Mouse (Mus musculus) cerebellum, adult 2 months (tissue): ENCODE measurements around the gene Cep170. TPM values are rescaled to one million over a fixed set of nuclear protein-coding genes. Genes with fewer than 3 reads are reported as not detected.
"Not testable (repeated sequence)": the region's sequence is repeated elsewhere in the genome, so short reads cannot be mapped to it uniquely, and the experiment has no call there.

ENCODE experiments used
- DNase-seq, 2 experiments: peaks; one replicate each; pipeline ENCODE4 v3.0.0; 2021
- H3K27ac ChIP-seq: fragments of 200-500 bp; 2 replicates; pipeline ENCODE4 v1.5.1; 2012; ENCODE audit warnings: low read length, control low read depth, inconsistent platforms; ENCODE audit not compliant: insufficient read depth
- H3K27me3 ChIP-seq: fragments of 200-500 bp; 2 replicates; pipeline ENCODE4 v1.6.1; 2012; ENCODE audit warnings: inconsistent platforms, mild to moderate bottlenecking, low read length, moderate library complexity; ENCODE audit not compliant: control insufficient read depth, insufficient read depth
- H3K4me1 ChIP-seq: fragments of 200-500 bp; 2 replicates; pipeline ENCODE4 v1.6.1; 2011; ENCODE audit warnings: low read length; ENCODE audit not compliant: control insufficient read depth, insufficient read depth
- H3K4me3 ChIP-seq: fragments of 200-500 bp; replicated peaks from 2 replicates; pipeline ENCODE3; 2011; ENCODE audit warnings: mild to moderate bottlenecking, low read depth, low read length, control low read depth; ENCODE audit not compliant: insufficient read depth
- CTCF ChIP-seq: fragments of 200-500 bp; IDR thresholded peaks from 2 replicates; pipeline ENCODE4 v1.5.1; 2011; ENCODE audit warnings: low read depth, mild to moderate bottlenecking, control low read depth, low read length, moderate library complexity, borderline replicate concordance; ENCODE audit not compliant: insufficient read depth
- POLR2A ChIP-seq: fragments of 200-500 bp; IDR thresholded peaks from 2 replicates; pipeline ENCODE4 v1.6.1; 2011; ENCODE audit warnings: low read length, control low read depth, borderline replicate concordance; ENCODE audit not compliant: insufficient read depth
- WGBS: fragments of 180-500 bp; shearing (Covaris S2); methylation state at CpG from one replicate; pipeline ENCODE4 v1.1.7; 2018; 5-methylcytosine and 5-hydroxymethylcytosine counted together
- polyA plus RNA-seq: library from polyadenylated mRNA; depleted of rRNA; stranded (reverse); fragments of >200 nt; gene quantifications from 2 replicates; pipeline ENCODE4 v1.2.3, GENCODE M21; 2012

The Cep170 gene
- polyA plus RNA-seq, 1 experiment = 69.6 TPM

GRCm38 (mm10) chr1:176845082-176845977, 31.5 kb upstream of the Cep170 start:
- WGBS = 66% methylated on average over 17 of the region's 17 CpGs

GRCm38 (mm10) chr1:176836562-176836961, 22.7 kb upstream of the Cep170 start:
- WGBS = 91% methylated on average over 7 of the region's 7 CpGs
- H3K27me3 ChIP-seq, DNase-seq, H3K4me1 ChIP-seq, H3K4me3 ChIP-seq, H3K27ac ChIP-seq: not testable (repeated sequence)

More at GRCm38 (mm10) chr1:176845082-176845977, 31.5 kb upstream of the Cep170 start:
- H3K4me1 ChIP-seq = no peaks in the 10 kb centered on the region
- DNase-seq = no peak
- no peak overlapping the region for H3K27ac ChIP-seq
- no peak overlapping the region for H3K4me3 ChIP-seq
- H3K27me3 ChIP-seq = no peaks in the 10 kb centered on the region
- TF ChIP-seq CTCF (no peak), POLR2A (no peak)

- Histone ChIP-seq H3K4me3 (peak overlapping the region; percentile 36), H3K4me1 (no peaks in the 10 kb centered on the region), H3K27me3 (no peaks in the 10 kb centered on the region), H3K27ac (no peak overlapping the region)
- TF ChIP-seq CTCF (no peak), POLR2A (no peak)
- WGBS = 6% methylated on average over 41 of the region's 41 CpGs
- DNase-seq = peak; percentile 29 to 43
Observed at GRCm38 (mm10) chr1:176835501-176836294, 21.8 kb upstream of the Cep170 start.

- Histone ChIP-seq H3K27ac (no peak overlapping the region), H3K4me3 (no peak overlapping the region), H3K4me1 (no peaks in the 10 kb centered on the region), H3K27me3 (no peaks in the 10 kb centered on the region)
- 49% methylated on average over 6 of the region's 6 CpGs for WGBS
- TF ChIP-seq POLR2A (no peak), CTCF (no peak)
- no peak for DNase-seq
Observed at GRCm38 (mm10) chr1:176834880-176835279, 21.0 kb upstream of the Cep170 start.

GRCm38 (mm10) chr1:176833948-176834347, 20.1 kb upstream of the Cep170 start:
- Histone ChIP-seq H3K27me3 (no peaks in the 10 kb centered on the region), H3K27ac (no peak overlapping the region), H3K4me1 (no peaks in the 10 kb centered on the region), H3K4me3 (no peak overlapping the region)
- no peak for DNase-seq
- TF ChIP-seq POLR2A = no peak
- no peak for TF ChIP-seq CTCF
- WGBS = 90% methylated on average over 3 of the region's 3 CpGs

- DNase-seq = no peak
- Histone ChIP-seq H3K4me1 (no peaks in the 10 kb centered on the region), H3K27me3 (no peaks in the 10 kb centered on the region), H3K4me3 (no peak overlapping the region), H3K27ac (no peak overlapping the region)
- TF ChIP-seq CTCF (no peak), POLR2A (no peak)
Observed at GRCm38 (mm10) chr1:176833257-176833656, 19.4 kb upstream of the Cep170 start.

- no peaks in the 10 kb centered on the region for H3K4me1 ChIP-seq
- DNase-seq = no peak
- 78% methylated on average over 8 of the region's 8 CpGs for WGBS
- H3K27ac ChIP-seq = no peak overlapping the region
- no peak overlapping the region for H3K4me3 ChIP-seq
- no peaks in the 10 kb centered on the region for H3K27me3 ChIP-seq
- TF ChIP-seq CTCF = no peak
- no peak for TF ChIP-seq POLR2A
Observed at GRCm38 (mm10) chr1:176832607-176833006, 18.7 kb upstream of the Cep170 start.

GRCm38 (mm10) chr1:176832071-176832470, 18.2 kb upstream of the Cep170 start:
- no peaks in the 10 kb centered on the region for H3K4me1 ChIP-seq
- 95% methylated on average over 2 of the region's 2 CpGs for WGBS
- no peak overlapping the region for H3K27ac ChIP-seq
- no peaks in the 10 kb centered on the region for H3K27me3 ChIP-seq
- H3K4me3 ChIP-seq = no peak overlapping the region
- TF ChIP-seq POLR2A (no peak), CTCF (no peak)
- DNase-seq = no peak
